Mouse (Mus musculus): ENCODE data around the gene Fastkd3. TPM values are rescaled to one million over a fixed set of nuclear protein-coding genes. Genes with fewer than 3 reads are reported as not detected.
A peak's percentile ranks its signal among the peaks of the same experiment; 100 is the strongest.
"Not testable (repeated sequence)": the region's sequence is repeated elsewhere in the genome, so short reads cannot be mapped to it uniquely, and the experiment has no call there.

Gene Fastkd3
- 39.5 and 40.5 TPM in 2 replicates for polyA plus RNA-seq (2016; fragmentation: Nextera tagmentation; extraction: Ambion mirVana)

GRCm38 (mm10) chr13:68581747-68582516 lies at the start of gene Fastkd3, which contains the start of gene Mtrr:
Gene Fastkd3, plus strand, starts transcription at chr13:68582234.
Gene Mtrr, minus strand, starts transcription at chr13:68582149.
- H3K27me3 ChIP-seq = no peaks in the 10 kb centered on the region
- peak; percentile 100 for ATAC-seq (ENCODE audit: low FRiP score)
- WGBS = under 1% methylated on average over 80 of the region's 81 CpGs
- peak within 1 kb of the TSS; percentile 71 for H3K9ac ChIP-seq
- no peaks in the 10 kb centered on the region for H3K9me3 ChIP-seq
- H3K4me1 ChIP-seq = peaks cover 21% of the 10 kb centered on the region
- peak within 1 kb of the TSS; percentile 75 for H3K27ac ChIP-seq
- H3K36me3 ChIP-seq (replicated peaks) = peaks cover 47% of the 10 kb centered on the region
- peak within 1 kb of the TSS; percentile 84 for H3K4me2 ChIP-seq
- peak within 1 kb of the TSS; percentile 66 for H3K4me3 ChIP-seq (replicated peaks)

GRCm38 (mm10) chr13:68553391-68553790 lies 28.6 kb upstream of the Fastkd3 start:
- H3K4me1 ChIP-seq; H3K27me3 ChIP-seq; ATAC-seq (ENCODE audit: low FRiP score); H3K27ac ChIP-seq; H3K36me3 ChIP-seq (replicated peaks); H3K4me3 ChIP-seq (replicated peaks); H3K9me3 ChIP-seq; H3K4me2 ChIP-seq; H3K9ac ChIP-seq: not testable (repeated sequence)
- WGBS = 24% methylated on average over 4 of the region's 6 CpGs

- H3K9ac ChIP-seq = no peak overlapping the region
- no peaks in the 10 kb centered on the region for H3K4me1 ChIP-seq
- H3K27ac ChIP-seq = no peak overlapping the region
- no peaks in the 10 kb centered on the region for H3K9me3 ChIP-seq
- 95% methylated on average over 9 of the region's 9 CpGs for WGBS
- H3K27me3 ChIP-seq = no peaks in the 10 kb centered on the region
- H3K4me2 ChIP-seq = no peak overlapping the region
- no peak for ATAC-seq (ENCODE audit: low FRiP score)
- H3K36me3 ChIP-seq (replicated peaks) = peaks cover 80% of the 10 kb centered on the region
- no peak overlapping the region for H3K4me3 ChIP-seq (replicated peaks)
These were observed 13.9 kb upstream of the Fastkd3 start for GRCm38 (mm10) chr13:68568110-68568509.

- H3K27me3 ChIP-seq = no peaks in the 10 kb centered on the region
- H3K4me3 ChIP-seq (replicated peaks) = no peak overlapping the region
- H3K4me2 ChIP-seq = no peak overlapping the region
- H3K4me1 ChIP-seq = no peaks in the 10 kb centered on the region
- H3K9ac ChIP-seq = no peak overlapping the region
- H3K9me3 ChIP-seq = no peaks in the 10 kb centered on the region
- no peak overlapping the region for H3K27ac ChIP-seq
- 94% methylated on average over 11 of the region's 11 CpGs for WGBS
- H3K36me3 ChIP-seq (replicated peaks) = peaks cover 75% of the 10 kb centered on the region
- no peak for ATAC-seq (ENCODE audit: low FRiP score)
These were observed 13.5 kb upstream of the Fastkd3 start for GRCm38 (mm10) chr13:68568548-68568947.

GRCm38 (mm10) chr13:68569589-68570336 lies 12.3 kb upstream of the Fastkd3 start:
- Histone ChIP-seq H3K4me1 (no peaks in the 10 kb centered on the region), H3K4me2 (no peak overlapping the region), H3K27ac (no peak overlapping the region), H3K9ac (no peak overlapping the region), H3K4me3 (replicated peaks) (no peak overlapping the region), H3K27me3 (no peaks in the 10 kb centered on the region), H3K9me3 (no peaks in the 10 kb centered on the region), H3K36me3 (replicated peaks) (peaks cover 69% of the 10 kb centered on the region)
- 70% methylated on average over 17 of the region's 17 CpGs for WGBS
- peak; percentile 63; the same call in 1 of the 2 replicates for ATAC-seq (ENCODE audit: low FRiP score)

- 93% methylated on average over 19 of the region's 19 CpGs for WGBS
- no peak for ATAC-seq (ENCODE audit: low FRiP score)
- no peak overlapping the region for H3K9ac ChIP-seq
- no peaks in the 10 kb centered on the region for H3K9me3 ChIP-seq
- H3K4me3 ChIP-seq (replicated peaks) = no peak overlapping the region
- H3K27me3 ChIP-seq = no peaks in the 10 kb centered on the region
- H3K27ac ChIP-seq = no peak overlapping the region
- H3K4me1 ChIP-seq = no peaks in the 10 kb centered on the region
- peaks cover 68% of the 10 kb centered on the region for H3K36me3 ChIP-seq (replicated peaks)
- H3K4me2 ChIP-seq = no peak overlapping the region
These were observed 9.8 kb upstream of the Fastkd3 start for GRCm38 (mm10) chr13:68572247-68572646.

GRCm38 (mm10) chr13:68572966-68573913 lies 8.8 kb upstream of the Fastkd3 start:
- Histone ChIP-seq H3K4me1 (no peaks in the 10 kb centered on the region), H3K27ac (peak overlapping the region; percentile 26; the same call in 1 of the 2 replicates), H3K4me2 (no peak overlapping the region), H3K36me3 (replicated peaks) (peaks cover 69% of the 10 kb centered on the region), H3K27me3 (no peaks in the 10 kb centered on the region), H3K9me3 (no peaks in the 10 kb centered on the region), H3K4me3 (replicated peaks) (no peak overlapping the region), H3K9ac (no peak overlapping the region)
- WGBS = 59% methylated on average over 10 of the region's 10 CpGs
- peak; percentile 5; the same call in 1 of the 2 replicates for ATAC-seq (ENCODE audit: low FRiP score)

GRCm38 (mm10) chr13:68574398-68574797 lies 7.6 kb upstream of the Fastkd3 start:
- Histone ChIP-seq H3K4me1 (no peaks in the 10 kb centered on the region), H3K9ac (no peak overlapping the region), H3K27ac (no peak overlapping the region), H3K9me3 (no peaks in the 10 kb centered on the region), H3K36me3 (replicated peaks) (peaks cover 70% of the 10 kb centered on the region), H3K4me2 (no peak overlapping the region), H3K4me3 (replicated peaks) (no peak overlapping the region), H3K27me3 (no peaks in the 10 kb centered on the region)
- 82% methylated on average over 4 of the region's 4 CpGs for WGBS
- ATAC-seq (ENCODE audit: low FRiP score) = no peak

GRCm38 (mm10) chr13:68577945-68578344 lies 4.1 kb upstream of the Fastkd3 start:
- Histone ChIP-seq H3K9ac (no peak overlapping the region), H3K4me1 (peaks cover 18% of the 10 kb centered on the region), H3K4me2 (no peak overlapping the region), H3K27ac (no peak overlapping the region), H3K27me3 (no peaks in the 10 kb centered on the region), H3K36me3 (replicated peaks) (peaks cover 40% of the 10 kb centered on the region), H3K9me3 (no peaks in the 10 kb centered on the region), H3K4me3 (replicated peaks) (no peak overlapping the region)
- no peak for ATAC-seq (ENCODE audit: low FRiP score)
- 92% methylated on average over 7 of the region's 7 CpGs for WGBS

GRCm38 (mm10) chr13:68581086-68581740 lies 821 bp upstream of the Fastkd3 start:
- Histone ChIP-seq H3K36me3 (replicated peaks) (peaks cover 50% of the 10 kb centered on the region), H3K4me2 (peak overlapping the region; percentile 84), H3K9ac (peak overlapping the region; percentile 71), H3K27ac (peak overlapping the region; percentile 75), H3K4me3 (replicated peaks) (peak overlapping the region; percentile 66), H3K9me3 (no peaks in the 10 kb centered on the region), H3K4me1 (peaks cover 21% of the 10 kb centered on the region), H3K27me3 (no peaks in the 10 kb centered on the region)
- WGBS = 28% methylated on average over 14 of the region's 14 CpGs
- ATAC-seq (ENCODE audit: low FRiP score) = peak; percentile 17

GRCm38 (mm10) chr13:68582517-68582780 lies 415 bp downstream of the Fastkd3 start:
- Histone ChIP-seq H3K36me3 (replicated peaks) (peaks cover 48% of the 10 kb centered on the region), H3K27me3 (no peaks in the 10 kb centered on the region), H3K9ac (peak overlapping the region; percentile 71), H3K27ac (peak overlapping the region; percentile 39; the same call in 1 of the 2 replicates), H3K9me3 (no peaks in the 10 kb centered on the region), H3K4me1 (peaks cover 21% of the 10 kb centered on the region), H3K4me3 (replicated peaks) (peak overlapping the region; percentile 66), H3K4me2 (peak overlapping the region; percentile 84)
- ATAC-seq (ENCODE audit: low FRiP score) = no peak; the same call in 1 of the 2 replicates
- WGBS = 0% methylated on average over 11 of the region's 11 CpGs

Measured in forebrain, embryonic 12.5 days (tissue).